Mouse (Mus musculus) heart, postnatal 36 days (tissue): ENCODE data around the gene Vmn1r34. TPM values are rescaled to one million over a fixed set of nuclear protein-coding genes. Genes with fewer than 3 reads are reported as not detected.
"Not testable (repeated sequence)": the region's sequence is repeated elsewhere in the genome, so short reads cannot be mapped to it uniquely, and the experiment has no call there.

Experiments used
- DNase-seq, 2 experiments: peaks; one replicate each; pipeline ENCODE4 v3.0.0; 2021 to 2022
- intact Hi-C: fragments of 180-260 bp; cut with DNase I; formaldehyde crosslinking; loops from one replicate; pipeline ENCODE4 v1.15.1; 2025
- total RNA-seq, 2 experiments: library from RNA; stranded (reverse); gene quantifications; 2 replicates each; pipeline ENCODE4 v1.2.3; 2021

The Vmn1r34 gene
- total RNA-seq: not detected

DNA sequence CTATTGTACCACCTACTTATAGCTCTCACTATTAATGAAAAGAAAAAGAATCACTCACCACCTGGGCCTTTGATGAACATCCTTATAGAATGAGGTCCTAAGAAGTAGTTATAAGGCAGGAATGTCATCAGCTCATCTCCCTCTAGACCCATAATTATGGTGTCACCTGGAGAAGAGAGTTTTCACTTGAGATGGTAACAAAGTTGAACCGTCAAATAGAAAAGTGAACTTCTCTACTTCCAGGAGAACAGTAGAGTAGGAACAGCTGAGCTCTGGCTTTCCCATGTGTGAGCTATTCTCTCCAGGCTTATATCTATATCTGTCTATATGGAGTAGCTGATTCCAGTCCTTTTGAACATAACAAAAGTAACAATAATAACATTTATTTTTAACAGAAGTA lies at the start of gene Vmn1r34:
Vmn1r34 (minus strand) TSS at position 101 of the 400 bp plus-strand sequence.
- intact Hi-C loops: no loop called here
- DNase-seq: no peak

DNA sequence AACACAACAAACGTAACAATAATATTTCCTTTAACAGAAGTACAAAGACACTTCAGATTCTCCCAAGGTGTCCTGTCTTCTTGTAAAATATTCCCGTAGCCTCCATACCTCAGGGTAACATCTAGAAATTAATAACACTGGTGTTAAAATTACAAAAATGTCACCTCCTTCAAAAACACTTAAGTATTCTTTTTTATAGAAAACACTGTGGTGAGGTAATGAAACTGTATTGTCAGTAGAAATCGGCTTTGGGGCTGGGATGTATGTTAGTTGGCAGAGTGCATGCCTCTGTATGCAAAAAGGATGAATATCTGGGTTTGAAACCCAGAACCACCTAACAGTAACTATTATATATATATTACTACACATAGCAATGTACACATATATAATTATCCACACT lies 42.1 kb upstream of the Vmn1r34 start, which contains the start of gene Vmn1r35:
Vmn1r35 (minus strand) TSS at position 101 of the 400 bp plus-strand sequence.
- DNase-seq: no peak
- intact Hi-C loops: no loop called here

DNA sequence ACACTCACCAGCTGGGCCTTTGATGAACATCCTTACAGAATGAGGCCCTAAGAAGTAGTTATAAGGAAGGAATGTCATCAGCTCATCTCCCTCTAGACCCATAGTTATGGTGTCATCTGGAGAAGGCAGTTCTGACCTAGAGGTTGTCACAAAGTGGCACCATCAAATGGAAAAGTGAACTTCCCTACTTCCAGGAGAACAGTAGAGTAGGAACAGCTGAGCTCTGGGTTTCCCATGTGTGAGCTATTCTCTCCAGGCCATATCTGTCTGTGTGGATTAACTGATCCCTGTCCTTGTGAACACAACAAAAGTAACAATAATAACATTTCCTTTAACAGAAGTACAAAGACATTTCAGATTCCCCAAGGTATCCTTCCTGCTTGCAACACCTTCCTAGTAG lies 25.5 kb downstream of the Vmn1r34 start, which contains the start of gene Vmn1r33:
Vmn1r33 (minus strand) TSS at position 101 of the 400 bp plus-strand sequence.
- intact Hi-C loops, DNase-seq: not testable (repeated sequence)

DNA sequence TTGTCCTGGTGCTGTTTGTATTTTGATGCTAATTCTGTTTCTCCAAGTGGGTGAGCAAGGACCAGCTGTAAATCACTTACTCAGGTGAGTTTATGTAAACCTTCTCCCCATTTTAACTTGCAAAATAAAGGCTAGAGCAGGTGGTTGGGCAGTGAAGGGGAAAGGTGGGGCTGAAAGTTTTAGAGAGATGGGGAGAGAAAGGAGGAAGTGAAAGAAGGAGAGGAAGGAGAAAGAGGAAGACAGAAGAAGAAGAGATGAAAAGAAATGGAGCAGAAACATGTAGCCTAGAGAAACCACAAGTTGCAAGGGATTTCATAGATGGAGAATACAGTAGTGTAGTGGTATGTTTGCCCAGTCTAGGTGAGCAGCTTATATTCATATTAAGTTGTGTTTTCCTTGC lies 47.9 kb downstream of the Vmn1r34 start:
- no peak for DNase-seq
- intact Hi-C loops: no loop called here

Other genes with a start within 250 kb of the Vmn1r34 start
- 1 to 10 TPM; 2.7 to 3.1 TPM for gene Mad2l1, start 108.5 kb downstream of the Vmn1r34 start, total RNA-seq
- not detected for gene Vmn1r32, start 83.8 kb downstream of the Vmn1r34 start, total RNA-seq
- gene Vmn1r33, start 25.6 kb downstream of the Vmn1r34 start, total RNA-seq: not detected
- gene Vmn1r35, start 42.0 kb upstream of the Vmn1r34 start, total RNA-seq: not detected
- gene Vmn1r36, start 75.3 kb upstream of the Vmn1r34 start, total RNA-seq: not detected
- gene Vmn1r37, start 85.5 kb upstream of the Vmn1r34 start, total RNA-seq: not detected
- not detected for gene Vmn1r38, start 138.7 kb upstream of the Vmn1r34 start, total RNA-seq
- gene Vmn1r39, start 166.7 kb upstream of the Vmn1r34 start, total RNA-seq: not detected